Mouse (Mus musculus) CH12.LX (cell line): ENCODE data around the gene Nr2e1. TPM values are rescaled to one million over a fixed set of nuclear protein-coding genes. Genes with fewer than 3 reads are reported as not detected.

ENCODE experiments used
- DNase-seq: peaks from one replicate; pipeline ENCODE4 v3.0.0-alpha.2; 2013; ENCODE audit errors: extremely low read depth
- H3K27ac ChIP-seq: 2 replicates; pipeline ENCODE4 v1.5.1; 2012; ENCODE audit warnings: low read depth, mild to moderate bottlenecking, control low read depth, moderate library complexity; ENCODE audit not compliant: insufficient read depth
- H3K27me3 ChIP-seq: replicated peaks from 2 replicates; pipeline ENCODE3; 2012; ENCODE audit warnings: inconsistent platforms
- H3K36me3 ChIP-seq, 2 experiments: replicated peaks in 1 of 2; 2 replicates each; pipeline versions ENCODE3 to v1.6.1; 2012; ENCODE audit warnings: inconsistent platforms in 1 of 2, low read length in 1 of 2, mild to moderate bottlenecking in 1 of 2, mixed read lengths in 1 of 2, moderate library complexity in 1 of 2; ENCODE audit not compliant: control insufficient read depth in 1 of 2, insufficient read depth in 1 of 2
- H3K4me1 ChIP-seq, 2 experiments: 2 replicates each; pipeline ENCODE4 v1.6.1; 2012; ENCODE audit warnings: inconsistent platforms in 1 of 2, moderate library complexity in 1 of 2; ENCODE audit not compliant: insufficient read depth in 2 of 2, control insufficient read depth in 1 of 2
- H3K4me2 ChIP-seq: 2 replicates; pipeline ENCODE4 v1.6.1; 2012; ENCODE audit warnings: low read depth, mild to moderate bottlenecking, control low read depth; ENCODE audit not compliant: poor library complexity, insufficient read depth, severe bottlenecking
- H3K4me3 ChIP-seq, 3 experiments: fragments of 150-350 bp in 1 of 3; sonication (generic) in 1 of 3; replicated peaks in 1 of 3; 2 replicates each; pipeline versions ENCODE3 to v1.5.1; 2011 to 2012; ENCODE audit warnings: low read depth in 2 of 3, low read length in 2 of 3, mild to moderate bottlenecking in 2 of 3, moderate library complexity in 2 of 3, control low read depth in 1 of 3, improper control_type of control experiment in 1 of 3, inconsistent platforms in 1 of 3, mixed read lengths in 1 of 3; ENCODE audit not compliant: poor library complexity in 1 of 3
- H3K79me2 ChIP-seq: replicated peaks from 2 replicates; pipeline ENCODE4 v1.6.1; 2012; ENCODE audit warnings: mild to moderate bottlenecking, moderate library complexity; ENCODE audit not compliant: control insufficient read depth, poor library complexity, insufficient read depth, severe bottlenecking; ENCODE audit errors: extremely low read depth
- H3K9ac ChIP-seq: 2 replicates; pipeline ENCODE4 v1.6.1; 2012; ENCODE audit warnings: low read depth, mild to moderate bottlenecking, control low read depth, moderate library complexity; ENCODE audit not compliant: insufficient read depth
- H3K9me3 ChIP-seq: replicated peaks from 2 replicates; pipeline ENCODE3; 2012; ENCODE audit warnings: low read length, inconsistent platforms, mixed read lengths
- BHLHE40 ChIP-seq: IDR thresholded peaks from 2 replicates; pipeline ENCODE4 v1.6.1; 2011; ENCODE audit warnings: mild to moderate bottlenecking, low read depth, low read length, improper control_type of control experiment
- CHD2 ChIP-seq: IDR thresholded peaks from 2 replicates; pipeline ENCODE4 v1.6.1; 2011; ENCODE audit warnings: low read length, improper control_type of control experiment
- CTCF ChIP-seq, 2 experiments: IDR thresholded peaks in 1 of 2; conservative IDR thresholded peaks in 1 of 2; 2 replicates each; pipeline ENCODE4 v1.5.1; 2011 to 2012; ENCODE audit warnings: low read depth in 2 of 2, low read length in 2 of 2, improper control_type of control experiment in 1 of 2, inconsistent platforms in 1 of 2, mild to moderate bottlenecking in 1 of 2, moderate library complexity in 1 of 2
- ELF1 ChIP-seq: IDR thresholded peaks from 2 replicates; pipeline ENCODE4 v1.6.1; 2014; ENCODE audit warnings: low read depth, mild to moderate bottlenecking, inconsistent platforms, low read length, improper control_type of control experiment
- GABPA ChIP-seq: IDR thresholded peaks from 2 replicates; pipeline ENCODE4 v1.6.1; 2012; ENCODE audit warnings: low read depth, low read length, improper control_type of control experiment, inconsistent platforms; ENCODE audit not compliant: insufficient replicate concordance
- HCFC1 ChIP-seq: IDR thresholded peaks from 2 replicates; pipeline ENCODE4 v1.6.1; 2012; ENCODE audit warnings: low read depth, mild to moderate bottlenecking, inconsistent platforms, low read length, improper control_type of control experiment
- JUN ChIP-seq: IDR thresholded peaks from 2 replicates; pipeline ENCODE4 v1.6.1; 2011; ENCODE audit warnings: low read depth, mild to moderate bottlenecking, low read length, improper control_type of control experiment, moderate library complexity; ENCODE audit not compliant: insufficient read depth
- JUND ChIP-seq: conservative IDR thresholded peaks from 2 replicates; pipeline ENCODE4 v1.6.1; 2011; ENCODE audit warnings: low read depth, low read length, improper control_type of control experiment
- MAX ChIP-seq: IDR thresholded peaks from 2 replicates; pipeline ENCODE4 v1.6.1; 2011; ENCODE audit warnings: low read length, improper control_type of control experiment
- MAZ ChIP-seq: IDR thresholded peaks from 2 replicates; pipeline ENCODE4 v1.6.1; 2012; ENCODE audit warnings: low read depth, mild to moderate bottlenecking, inconsistent platforms, low read length, improper control_type of control experiment, moderate library complexity
- MYC ChIP-seq: IDR thresholded peaks from 2 replicates; pipeline ENCODE4 v1.6.1; 2011; ENCODE audit warnings: low read depth, mild to moderate bottlenecking, improper control_type of control experiment, low read length
- POLR2A ChIP-seq: IDR thresholded peaks from 2 replicates; pipeline ENCODE4 v1.6.1; 2011; ENCODE audit warnings: low read depth, mild to moderate bottlenecking, improper control_type of control experiment, low read length
- RAD21 ChIP-seq: IDR thresholded peaks from 2 replicates; pipeline ENCODE4 v1.6.1; 2011; ENCODE audit warnings: low read depth, mild to moderate bottlenecking, low read length, improper control_type of control experiment, moderate library complexity
- RCOR1 ChIP-seq: conservative IDR thresholded peaks from 2 replicates; pipeline ENCODE4 v1.6.1; 2012; ENCODE audit warnings: low read depth, mild to moderate bottlenecking, inconsistent platforms, low read length, improper control_type of control experiment
- SIN3A ChIP-seq: IDR thresholded peaks from 2 replicates; pipeline ENCODE4 v1.6.1; 2012; ENCODE audit warnings: low read length, improper control_type of control experiment, inconsistent platforms
- TBP ChIP-seq: conservative IDR thresholded peaks from 2 replicates; pipeline ENCODE4 v1.6.1; 2011; ENCODE audit warnings: low read depth, low read length, improper control_type of control experiment
- TCF12 ChIP-seq: IDR thresholded peaks from 2 replicates; pipeline ENCODE4 v1.6.1; 2014; ENCODE audit warnings: low read depth, mild to moderate bottlenecking, inconsistent platforms, low read length, improper control_type of control experiment
- USF1 ChIP-seq: IDR thresholded peaks from 2 replicates; pipeline ENCODE4 v1.6.1; 2014; ENCODE audit warnings: low read depth, mild to moderate bottlenecking, inconsistent platforms, low read length, improper control_type of control experiment
- ZMIZ1 ChIP-seq: IDR thresholded peaks from 2 replicates; pipeline ENCODE4 v1.6.1; 2012; ENCODE audit warnings: low read depth, mild to moderate bottlenecking, inconsistent platforms, low read length, improper control_type of control experiment
- ZNF384 ChIP-seq: IDR thresholded peaks from 2 replicates; pipeline ENCODE4 v1.6.1; 2012; ENCODE audit warnings: low read depth, low read length, improper control_type of control experiment, inconsistent platforms
- dilution Hi-C: fragments of 300-500 bp; cut with MboI; formaldehyde crosslinking; loops from 2 replicates; pipeline ENCODE4 v1.14.3; 2020; ENCODE audit warnings: low sequenced_read_pairs; ENCODE audit not compliant: extremely low pct_unique_long_range_greater_than_20kb, extremely low pct_ligation_motif_present
- in situ Hi-C: fragments of 300-500 bp; cut with MboI; formaldehyde crosslinking; loops from 3 replicates; pipeline ENCODE4 v1.14.3; 2019; ENCODE audit warnings: low sequenced_read_pairs, low pct_ligation_motif_present, low pct_unique_long_range_greater_than_20kb, mixed read lengths
- polyA plus RNA-seq: library from polyadenylated mRNA; unstranded; fragments of >175 nt; gene quantifications from 2 replicates; pipeline ENCODE4 v1.2.1, GENCODE M21; 2012; ENCODE audit warnings: low read depth; ENCODE audit not compliant: insufficient read length
- total RNA-seq, 2 experiments: library from RNA; depleted of rRNA; stranded (reverse); fragments of 300-350 nt in 1 of 2; fragments of >200 nt in 1 of 2; gene quantifications; 2 replicates each; pipeline ENCODE4 v1.2.3; 2012 to 2014

The Nr2e1 gene
- total and polyA plus RNA-seq, 3 experiments, result not detected

- peaks cover 0 to 8% of the 10 kb centered on the region in 2 experiments; a peak in 2 of 4 replicates for H3K4me1 ChIP-seq
- in situ Hi-C loops (no loop called here), dilution Hi-C loops (no loop called here)
- TF ChIP-seq ELF1, result no peak
- no peak for TF ChIP-seq RCOR1
- no peak for TF ChIP-seq MAX
- no peak for TF ChIP-seq ZMIZ1
- TF ChIP-seq CTCF (conservative IDR thresholded peaks at IDR 0.05 in 1 of 2, IDR thresholded peaks at IDR 0.05 in 1 of 2; ENCODE audit: low read depth in 2 of 2, low read length in 2 of 2), result no peak
- no peak for TF ChIP-seq POLR2A
- no peak for TF ChIP-seq MAZ
- TF ChIP-seq CHD2, result no peak
- TF ChIP-seq ZNF384, result no peak
- TF ChIP-seq HCFC1, result no peak
- no peak for TF ChIP-seq USF1
- no peak for TF ChIP-seq BHLHE40
- no peak for TF ChIP-seq SIN3A
- TF ChIP-seq RAD21, result no peak
- TF ChIP-seq TCF12, result no peak
- TF ChIP-seq TBP, result no peak
- no peak for TF ChIP-seq GABPA
- TF ChIP-seq JUN, result no peak
- TF ChIP-seq MYC, result no peak
- H3K27ac ChIP-seq, result no peak overlapping the region
- no peaks in the 10 kb centered on the region for H3K27me3 ChIP-seq
- no peak overlapping the region for H3K9ac ChIP-seq
- H3K36me3 ChIP-seq, result no peaks in the 10 kb centered on the region
- H3K4me3 ChIP-seq, result no peak overlapping the region
- no peaks in the 10 kb centered on the region for H3K9me3 ChIP-seq
- peak overlapping the region; percentile 15; the same call in 1 of the 2 replicates for H3K4me2 ChIP-seq
- no peak for DNase-seq
- no peaks in the 10 kb centered on the region for H3K79me2 ChIP-seq
Measured at GRCm38 (mm10) chr10:42613639-42614381, 30.4 kb upstream of the Nr2e1 start.

GRCm38 (mm10) chr10:42613075-42613474, 29.6 kb upstream of the Nr2e1 start:
- in situ Hi-C loops, result no loop called here
- peaks cover 2% of the 10 kb centered on the region for H3K9me3 ChIP-seq
- no peaks in the 10 kb centered on the region for H3K36me3 ChIP-seq
- dilution Hi-C loops, result no loop called here
- H3K4me3 ChIP-seq, result no peak overlapping the region
- no peak for DNase-seq
- peaks cover 0 to under 1% of the 10 kb centered on the region in 2 experiments; a peak in 1 of 4 replicates for H3K4me1 ChIP-seq
- no peak overlapping the region for H3K27ac ChIP-seq
- no peaks in the 10 kb centered on the region for H3K79me2 ChIP-seq
- H3K4me2 ChIP-seq, result no peak overlapping the region
- TF ChIP-seq JUND, result no peak
- TF ChIP-seq RAD21, result no peak
- TF ChIP-seq MAX, result no peak
- H3K27me3 ChIP-seq, result no peaks in the 10 kb centered on the region
- H3K9ac ChIP-seq, result no peak overlapping the region
